ENCODE assay signal across 9 mouse cellular contexts in the genomic region with DNA sequence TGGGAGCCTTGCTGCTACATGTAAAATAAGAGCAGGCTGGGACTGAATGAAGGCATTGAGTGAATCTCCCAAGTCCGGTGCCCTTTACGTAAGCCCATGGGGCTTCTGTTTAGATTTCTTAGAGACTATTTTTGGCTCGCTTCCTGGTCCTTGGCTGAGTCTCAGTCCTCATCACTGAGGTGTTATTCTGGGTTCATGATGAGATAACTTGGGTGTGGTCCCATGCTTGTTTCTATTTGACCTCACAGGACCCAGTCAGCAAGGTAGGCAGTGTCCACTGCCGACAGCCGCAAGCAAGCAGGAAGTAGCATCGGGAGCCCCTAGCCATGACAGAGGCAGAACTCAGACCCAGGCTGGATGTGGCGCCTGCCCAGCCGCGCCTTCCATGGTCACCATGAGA. TPM values are rescaled to one million over a fixed set of nuclear protein-coding genes. Genes with fewer than 3 reads are reported as not detected.
A peak's percentile ranks its signal among the peaks of the same experiment; 100 is the strongest.
DNase-seq lines count a peak whose midpoint lies in the region; ATAC-seq and TF ChIP-seq lines count a peak whose summit lies in the region.
"Had no signal": no experiment of that assay in that cellular context is flagged by ENCODE, and none has a peak within 500 bp of the region (broad histone marks: within the 10 kb centered on the region; RNA-seq: fewer than 3 reads in every experiment).

No protein-coding gene starts in this region.

- H3K4me1 ChIP-seq in midbrain, embryonic 10.5 days, result peaks cover 96% of the 10 kb centered on the region
- peaks cover 69% of the 10 kb centered on the region for H3K4me1 ChIP-seq in midbrain, embryonic 15.5 days
- H3K4me1 ChIP-seq in lung, postnatal 0 days (ENCODE audit: insufficient read depth, low read depth, low read length), result no peaks in the 10 kb centered on the region; the same call in 1 of the 2 replicates

- peak; percentile 69; the same call in 1 of the 2 replicates for TF ChIP-seq EP300 in lung, postnatal 0 days (IDR thresholded peaks at IDR 0.05)

- no peak overlapping the region for H3K9ac ChIP-seq in midbrain, embryonic 15.5 days
- H3K9ac ChIP-seq in lung, postnatal 0 days (replicated peaks; ENCODE audit: low read depth), result no peak overlapping the region

- H3K27ac ChIP-seq in midbrain, embryonic 10.5 days (replicated peaks), result peak overlapping the region; percentile 84
- H3K27ac ChIP-seq in midbrain, embryonic 15.5 days, result no peak overlapping the region
- H3K27ac ChIP-seq in lung, postnatal 0 days (ENCODE audit: low read length), result no peak overlapping the region

- WGBS in midbrain, embryonic 10.5 days, result 78% methylated on average over 9 of the region's 9 CpGs
- WGBS in midbrain, embryonic 15.5 days, result 68% methylated on average over 9 of the region's 9 CpGs
- WGBS in lung, postnatal 0 days, result 45% methylated on average over 9 of the region's 9 CpGs

- peak; percentile 24 for DNase-seq in adrenal gland, adult 2 months
- DNase-seq in adrenal gland, postnatal 4 days (ENCODE audit: low spot score in 2 of 2), result no peak
- DNase-seq in midbrain, embryonic 10.5 days (ENCODE audit: low spot score), result peak; percentile 17
- DNase-seq in lung, postnatal 0 days (ENCODE audit: low spot score), result peak; percentile 81
- DNase-seq in testis, postnatal 14 days (ENCODE audit: low spot score), result peak; percentile 69
- no peak for DNase-seq in urinary bladder, postnatal 10 days (ENCODE audit: low spot score)
- DNase-seq in spleen, postnatal 36 days (ENCODE audit: low spot score in 2 of 2), result no peak
- DNase-seq: kidney, postnatal 10 days had no signal

- peaks cover 6% of the 10 kb centered on the region; the same call in 1 of the 2 replicates for H3K9me3 ChIP-seq in midbrain, embryonic 10.5 days (replicated peaks)
- H3K9me3 ChIP-seq in midbrain, embryonic 15.5 days, result no peaks in the 10 kb centered on the region
- no peaks in the 10 kb centered on the region for H3K9me3 ChIP-seq in lung, postnatal 0 days (ENCODE audit: low read length)

- ATAC-seq in midbrain, embryonic 15.5 days (replicated peaks), result no peak
- peak; percentile 60 for ATAC-seq in lung, postnatal 0 days

- H3K36me3 ChIP-seq in midbrain, embryonic 10.5 days, result peaks cover 95% of the 10 kb centered on the region
- peaks cover 7% of the 10 kb centered on the region; the same call in 1 of the 2 replicates for H3K36me3 ChIP-seq in midbrain, embryonic 15.5 days (replicated peaks)
- H3K36me3 ChIP-seq in lung, postnatal 0 days (ENCODE audit: insufficient read depth, low read length), result peaks cover 4% of the 10 kb centered on the region; the same call in 1 of the 2 replicates

- peaks cover 17% of the 10 kb centered on the region; the same call in 1 of the 2 replicates for H3K27me3 ChIP-seq in midbrain, embryonic 10.5 days (ENCODE audit: low read depth, poor library complexity, severe bottlenecking)
- no peaks in the 10 kb centered on the region for H3K27me3 ChIP-seq in midbrain, embryonic 15.5 days (replicated peaks)
- H3K27me3 ChIP-seq in lung, postnatal 0 days (replicated peaks; ENCODE audit: insufficient read depth, low read length), result no peaks in the 10 kb centered on the region

- H3K4me3 ChIP-seq in midbrain, embryonic 10.5 days, result no peak overlapping the region
- H3K4me3 ChIP-seq in midbrain, embryonic 15.5 days, result no peak overlapping the region
- no peak overlapping the region for H3K4me3 ChIP-seq in lung, postnatal 0 days (ENCODE audit: low read depth, low read length)

- H3K4me2 ChIP-seq in midbrain, embryonic 15.5 days, result no peak overlapping the region
- no peak overlapping the region for H3K4me2 ChIP-seq in lung, postnatal 0 days (replicated peaks; ENCODE audit: low read depth, low read length)

- TF ChIP-seq CTCF in lung, postnatal 0 days (IDR thresholded peaks at IDR 0.05), result no peak

RNA-seq across cellular contexts. Expression of gene Axin2, which starts 13.7 kb away (rescaled TPM):
- total RNA-seq in adrenal gland, adult 2 months (2021), result 10 to 100 TPM; 28.6 to 47.1 TPM
- polyA plus RNA-seq in adrenal gland, adult 2 months (2012; rRNA removed), result 25.7 and 31.4 TPM in 2 replicates
- total RNA-seq in adrenal gland, postnatal 4 days (2021), result 10 to 100 TPM; 48.9 to 52.8 TPM
- polyA plus RNA-seq in midbrain, embryonic 10.5 days (2016; fragmentation: Nextera tagmentation; extraction: Ambion mirVana), result 17.5 and 17.6 TPM in 2 replicates
- 13.2 and 13.5 TPM in 2 replicates for polyA plus RNA-seq in midbrain, embryonic 15.5 days (2015; fragmentation: Nextera tagmentation; extraction: Ambion mirVana)
- 10.4 and 11.0 TPM in 2 replicates for polyA plus RNA-seq in lung, postnatal 0 days (2015; fragmentation: Nextera tagmentation; extraction: Ambion mirVana)

Comparison
In these comparisons a context has a peak if more than half of its experiments do, and no peak if none do; other contexts are left out.
1. DNase-seq: peak in adrenal gland, adult 2 months (single experiment), midbrain, embryonic 10.5 days (single experiment), lung, postnatal 0 days (single experiment) and testis, postnatal 14 days (single experiment); none in adrenal gland, postnatal 4 days (0 of 2), urinary bladder, postnatal 10 days (single experiment) and spleen, postnatal 36 days (0 of 2).